Mouse (Mus musculus) heart, postnatal 0 days (tissue): ENCODE measurements around the gene Cdca4.
"Not testable (repeated sequence)": the region's sequence is repeated elsewhere in the genome, so short reads cannot be mapped to it uniquely, and the experiment has no call there.

Source experiments
- CTCF ChIP-seq: IDR thresholded peaks from 2 replicates; pipeline ENCODE4 v1.5.1; 2016; ENCODE audit warnings: antibody characterized with exemption, control low read depth, low read depth
- EP300 ChIP-seq: IDR thresholded peaks from 2 replicates; pipeline ENCODE4 v1.6.1; 2016; ENCODE audit warnings: antibody characterized with exemption, low read depth

DNA sequence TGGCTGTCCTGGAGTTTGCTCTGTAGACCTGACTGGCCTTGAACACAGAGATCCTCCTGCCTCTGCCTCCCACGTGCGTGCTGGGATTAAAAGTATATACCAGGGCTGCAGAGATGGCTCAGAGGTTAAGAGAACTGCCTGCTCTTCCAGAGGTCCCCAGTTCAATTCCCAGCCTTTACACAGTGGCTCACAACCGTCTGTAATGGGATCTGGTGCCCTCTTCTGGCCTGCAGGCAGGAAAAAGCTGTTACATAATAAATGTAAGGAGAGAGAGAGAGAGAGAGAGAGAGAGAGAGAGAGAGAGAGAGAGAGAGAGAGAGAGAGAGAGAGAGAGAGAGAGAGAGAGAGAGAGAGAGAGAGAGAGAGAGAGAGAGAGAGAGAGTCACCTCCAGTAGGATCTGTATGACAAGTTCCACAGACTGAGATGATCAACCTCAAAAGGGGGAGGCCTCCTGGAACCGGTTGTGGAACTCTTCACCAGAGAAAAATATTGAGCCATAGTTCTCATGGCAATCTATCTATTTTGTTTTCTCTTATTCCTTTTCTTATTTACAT lies 12.2 kb upstream of the Cdca4 start:
- not testable (repeated sequence) for TF ChIP-seq EP300, CTCF
